Mouse (Mus musculus) kidney, adult 8-10 months (tissue): Measurements from ENCODE around the gene Grm1.

Experiments used
- DNase-seq, 2 experiments: peaks; one replicate each; pipeline ENCODE4 v3.0.0; 2022

Grm1 gene

DNA sequence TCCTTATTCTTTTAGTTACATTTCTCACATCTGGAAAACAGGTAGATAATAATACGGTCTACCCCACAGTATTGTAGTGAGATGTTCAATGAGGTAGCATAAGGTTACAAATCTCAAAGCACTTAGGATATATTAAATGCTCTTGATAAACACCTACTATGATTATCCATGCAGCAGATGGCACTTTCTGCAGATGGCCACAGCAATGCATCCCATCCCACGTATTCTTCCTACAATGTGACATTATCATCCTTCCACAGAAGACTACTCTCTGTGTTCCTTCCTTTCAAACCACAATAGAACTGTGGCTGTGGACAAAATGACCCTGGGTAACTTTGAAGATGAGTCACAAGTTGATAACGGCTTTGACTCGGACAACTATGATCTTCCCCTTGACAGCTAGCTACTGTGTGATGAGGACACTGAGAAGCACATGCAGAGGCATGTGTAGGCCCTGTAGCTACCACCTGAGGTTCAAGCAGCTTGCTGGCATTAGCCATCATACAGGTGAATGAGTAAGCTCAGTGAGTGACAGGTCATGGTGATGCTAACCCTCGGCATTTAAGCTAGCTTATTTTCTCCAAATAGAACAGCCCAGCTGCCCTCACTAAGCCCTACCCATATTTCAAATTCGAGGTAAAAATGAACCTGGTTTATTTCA is 117.5 kb downstream of the Grm1 start:
- DNase-seq: no peak

DNA sequence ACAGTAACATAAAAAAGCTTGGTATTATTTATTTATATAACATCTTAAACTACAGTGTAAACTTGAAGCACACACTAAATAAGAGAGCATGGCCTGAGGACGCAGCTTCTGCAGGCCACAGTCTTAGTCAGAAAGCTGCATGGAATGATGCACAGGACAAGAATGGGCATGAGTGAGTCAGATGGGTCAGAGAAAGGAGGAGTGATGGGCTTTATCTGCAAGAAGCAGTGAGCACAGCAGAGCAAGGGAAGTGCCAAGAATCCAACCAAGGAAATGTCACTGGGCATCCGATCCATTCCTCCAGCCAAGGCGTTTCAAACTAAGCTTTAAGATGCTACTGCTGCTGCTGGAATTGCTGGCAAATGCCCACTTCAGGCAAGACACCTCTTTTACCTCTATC is 131.6 kb downstream of the Grm1 start:
- DNase-seq: no peak

DNA sequence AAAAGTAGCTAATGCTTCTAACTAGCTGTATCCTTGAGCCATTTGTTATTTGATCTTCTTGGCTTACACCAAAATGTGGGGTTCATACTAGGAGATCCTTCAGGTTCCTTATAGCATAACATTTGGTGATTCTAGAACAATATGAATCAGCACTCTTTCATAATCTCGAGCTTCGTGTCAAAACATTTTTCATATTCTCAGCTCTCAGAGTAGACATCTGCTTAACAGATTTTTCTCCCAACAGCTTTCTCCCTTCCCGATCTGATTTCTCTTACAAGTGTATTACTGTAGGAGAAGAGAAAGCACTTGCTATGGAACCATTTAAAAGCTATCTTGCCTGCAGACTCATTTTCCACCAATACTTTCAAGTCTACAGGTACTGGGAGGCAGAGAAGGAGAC is 133.0 kb downstream of the Grm1 start:
- no peak for DNase-seq

DNA sequence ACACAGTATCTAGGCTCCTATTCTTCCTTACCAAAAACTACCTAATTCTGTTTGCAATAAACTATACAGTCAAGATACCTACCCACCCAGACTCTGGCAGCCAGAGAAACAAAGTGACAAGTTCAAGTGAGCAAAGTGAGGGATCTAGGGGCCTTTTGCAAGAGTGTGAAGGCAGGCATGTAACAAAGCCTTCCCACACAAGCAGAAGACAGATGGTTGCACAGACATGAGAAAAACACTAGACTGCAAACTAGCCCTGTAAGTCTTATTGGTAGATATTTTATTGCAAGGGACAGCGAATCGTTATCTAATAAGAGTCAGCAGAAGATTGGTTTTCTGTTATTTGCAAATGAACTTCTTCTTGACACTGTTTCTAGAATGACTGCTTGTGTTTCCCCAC is 134.6 kb downstream of the Grm1 start:
- no peak for DNase-seq

DNA sequence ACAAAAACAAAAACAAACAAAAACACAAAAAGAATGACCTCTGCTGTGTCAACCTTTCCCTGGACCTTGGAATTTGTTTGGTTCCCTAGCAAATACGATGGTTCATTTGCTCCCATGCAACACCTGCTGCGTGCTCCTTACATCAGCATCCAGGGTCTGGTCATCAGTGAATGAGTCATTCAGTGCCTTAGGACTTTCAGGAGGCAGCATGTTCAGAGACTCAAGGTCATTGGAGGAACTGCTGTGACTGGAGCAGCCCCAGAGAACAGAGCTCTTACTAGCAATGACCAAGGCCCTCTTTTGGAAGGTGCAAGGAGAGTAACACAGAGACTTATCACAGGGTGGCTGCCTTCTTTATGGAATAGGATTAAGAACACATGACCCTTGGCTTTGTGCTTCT is 138.2 kb downstream of the Grm1 start:
- no peak for DNase-seq

DNA sequence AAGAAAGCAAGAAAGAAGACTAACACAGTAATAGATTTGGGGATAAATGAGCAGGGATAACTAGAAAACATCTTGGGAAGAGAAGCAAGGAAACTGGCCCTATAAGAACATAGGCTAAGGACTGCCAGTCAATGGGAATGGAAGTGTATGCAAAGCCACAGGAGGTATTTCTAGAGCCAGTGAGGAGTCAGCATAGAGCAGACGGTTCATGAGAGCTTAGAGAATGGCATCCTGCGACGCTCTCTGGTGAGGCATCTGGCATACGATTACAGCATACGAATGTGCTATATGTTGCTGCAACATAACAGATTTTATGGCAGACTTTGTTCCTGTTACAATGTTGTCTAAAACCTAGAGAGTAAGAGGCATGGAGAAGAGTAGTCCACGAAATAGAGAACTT is 139.9 kb downstream of the Grm1 start:
- DNase-seq: no peak

DNA sequence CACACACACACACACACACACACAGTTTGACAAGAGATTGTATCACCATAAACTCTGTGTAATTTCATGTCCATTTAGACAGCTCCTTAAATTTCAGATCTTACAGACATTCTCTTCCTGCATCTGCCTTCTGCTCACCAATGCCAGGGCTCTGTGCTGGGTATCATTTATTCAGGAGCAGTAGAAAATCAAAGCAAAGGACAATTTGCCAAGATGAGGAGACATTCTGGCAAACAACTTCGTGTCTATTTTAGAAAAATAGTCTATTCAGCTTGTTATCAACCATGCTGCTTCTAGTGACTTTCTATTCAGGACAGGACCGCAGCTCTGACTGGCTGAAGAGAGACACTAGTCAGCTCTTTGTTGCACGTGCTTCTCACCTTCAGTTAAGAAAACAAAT is 146.3 kb downstream of the Grm1 start:
- DNase-seq: no peak

DNA sequence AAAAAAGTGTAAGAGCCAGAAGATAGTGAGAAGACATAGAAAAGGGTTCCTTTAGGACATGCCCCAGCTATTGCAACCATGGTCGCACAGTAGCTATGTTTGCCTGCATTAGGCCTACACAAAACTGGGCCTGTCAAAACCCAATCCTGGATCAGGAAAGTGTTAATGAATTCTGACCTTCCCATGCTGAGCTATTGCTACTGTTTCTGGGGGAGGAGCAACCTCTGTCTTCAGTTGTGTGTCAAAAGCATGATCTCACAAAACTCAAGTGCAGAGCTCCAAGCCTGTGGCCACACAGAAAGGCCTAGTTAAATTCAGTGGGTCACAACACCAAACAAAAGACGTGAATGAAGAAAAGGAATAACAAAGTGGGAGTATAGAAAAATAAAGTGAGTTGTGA is 152.5 kb downstream of the Grm1 start:
- DNase-seq: no peak

DNA sequence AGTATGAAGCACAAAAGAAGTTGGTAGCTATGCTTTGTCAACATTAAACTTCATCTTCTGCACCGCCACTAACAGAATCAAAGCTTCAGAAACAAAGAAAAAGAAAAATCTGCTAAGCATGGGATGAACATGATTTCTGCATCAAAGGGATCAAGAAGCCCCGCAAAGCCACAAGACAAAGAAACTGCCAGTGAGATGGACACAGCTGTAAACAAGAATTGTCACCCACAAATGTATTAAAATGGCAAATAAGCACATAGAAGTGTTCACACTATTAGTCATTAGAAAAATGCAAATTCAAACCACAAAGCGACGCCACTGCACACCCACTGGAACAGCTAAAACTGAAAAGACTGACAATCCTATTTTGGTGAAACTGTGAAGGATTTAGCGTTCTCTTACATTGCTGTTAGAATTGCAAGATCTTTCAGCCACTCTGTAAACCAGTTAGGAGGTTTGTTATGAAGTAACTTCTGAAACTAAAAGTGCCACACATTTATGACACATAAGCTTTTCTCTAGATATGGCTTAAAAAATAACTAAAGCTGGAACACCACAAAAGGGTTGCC is 153.3 kb downstream of the Grm1 start:
- no peak for DNase-seq

DNA sequence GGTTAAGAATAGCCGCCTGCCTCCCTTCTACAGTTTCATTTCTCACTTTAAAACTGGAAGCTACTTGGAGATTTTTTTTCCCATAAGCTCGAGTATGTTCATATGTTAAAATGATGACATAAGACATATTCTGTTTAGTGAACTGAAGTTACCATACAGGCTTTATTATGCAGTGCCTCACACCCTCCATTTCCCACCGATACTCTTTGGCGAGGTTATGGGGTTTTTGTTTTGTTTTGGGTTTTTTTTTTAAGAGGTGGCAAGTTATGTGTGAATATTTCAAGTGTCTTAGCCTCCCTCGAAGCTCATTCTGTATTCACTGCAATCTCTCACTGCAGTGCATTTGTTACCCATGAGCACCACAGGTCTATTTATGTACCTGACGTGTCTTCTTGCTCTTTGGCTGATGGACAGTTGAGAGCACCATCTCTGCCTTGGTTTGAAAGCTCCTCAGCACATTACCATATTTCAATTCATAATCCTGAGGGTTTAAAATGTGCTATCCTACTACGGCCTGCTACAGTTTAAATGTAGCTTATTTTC is 164.2 kb downstream of the Grm1 start:
- DNase-seq: no peak

DNA sequence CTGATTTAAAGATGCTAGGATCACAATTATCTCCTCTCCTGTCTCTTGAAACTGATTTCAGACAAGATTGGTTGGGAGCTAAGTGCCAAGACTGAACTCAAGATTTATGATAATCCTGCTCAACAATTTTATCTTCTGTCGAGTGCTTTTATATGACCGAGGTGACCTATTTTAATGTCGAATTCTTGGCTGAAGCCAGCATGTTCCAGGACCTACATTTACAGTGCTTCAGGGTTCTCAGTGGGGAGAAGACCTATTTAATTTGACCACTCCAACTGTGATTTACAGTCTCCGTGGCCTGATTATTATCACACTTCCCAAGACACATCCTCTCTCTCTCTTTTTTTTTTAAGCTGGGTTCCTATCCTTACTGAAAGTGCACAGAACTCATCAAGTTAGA is 168.5 kb downstream of the Grm1 start:
- DNase-seq: no peak

DNA sequence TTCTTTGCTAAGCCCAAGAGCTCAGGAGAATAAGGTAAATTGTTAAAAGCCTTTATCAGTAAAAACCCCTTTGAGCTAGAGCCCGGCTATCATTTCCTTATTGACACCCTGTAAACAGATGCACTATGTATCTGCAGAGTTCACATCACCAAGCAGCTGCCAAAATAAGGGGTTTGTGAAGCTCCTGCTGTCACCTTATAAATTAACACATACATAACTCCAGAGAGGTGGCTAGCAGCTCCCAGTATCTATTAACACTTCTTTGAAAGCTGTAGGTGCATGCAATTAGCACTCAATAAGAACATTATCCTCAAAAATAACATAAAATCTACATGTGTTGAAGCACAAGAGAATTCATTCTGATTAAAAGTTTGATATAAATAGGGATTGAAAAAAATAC is 191.9 kb downstream of the Grm1 start:
- no peak for DNase-seq

DNA sequence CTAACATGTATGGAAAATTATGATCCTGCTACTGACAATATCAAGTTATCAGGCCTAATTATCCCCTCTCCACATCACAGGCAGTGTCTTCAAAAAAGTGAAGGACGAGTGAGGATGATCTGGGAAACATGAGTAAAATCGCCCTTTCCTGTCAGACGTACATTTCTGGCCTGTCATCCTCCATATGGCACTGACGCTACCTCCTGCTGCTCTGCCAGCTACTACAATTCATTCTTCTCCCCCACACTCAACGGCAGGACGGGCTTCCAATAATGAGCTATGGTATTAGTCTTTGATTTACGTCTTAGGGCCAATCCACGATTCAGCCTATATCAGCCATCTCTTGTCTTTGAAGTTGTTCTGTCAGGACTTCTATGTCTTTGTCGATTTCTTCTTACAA is 193.6 kb downstream of the Grm1 start:
- DNase-seq: no peak

DNA sequence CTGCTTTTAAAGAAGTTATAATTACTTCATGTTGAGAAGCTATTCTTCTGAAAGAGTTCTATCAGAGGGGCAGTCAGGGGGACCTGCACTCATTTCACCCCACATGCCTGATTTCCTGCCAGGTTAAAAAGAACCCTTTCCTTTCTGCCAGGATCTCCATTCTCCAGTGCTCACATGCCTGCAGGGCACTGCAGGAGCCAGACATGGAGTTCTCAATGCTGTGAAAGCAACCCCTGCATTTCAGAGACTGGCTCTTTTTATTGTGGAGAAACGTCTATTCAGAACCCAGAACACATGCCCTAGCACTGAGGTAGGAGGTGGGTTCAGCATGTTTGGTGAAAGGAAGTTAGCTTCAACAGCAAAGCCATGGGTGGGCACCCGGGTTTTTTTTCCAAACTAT is 197.2 kb downstream of the Grm1 start:
- no peak for DNase-seq

DNA sequence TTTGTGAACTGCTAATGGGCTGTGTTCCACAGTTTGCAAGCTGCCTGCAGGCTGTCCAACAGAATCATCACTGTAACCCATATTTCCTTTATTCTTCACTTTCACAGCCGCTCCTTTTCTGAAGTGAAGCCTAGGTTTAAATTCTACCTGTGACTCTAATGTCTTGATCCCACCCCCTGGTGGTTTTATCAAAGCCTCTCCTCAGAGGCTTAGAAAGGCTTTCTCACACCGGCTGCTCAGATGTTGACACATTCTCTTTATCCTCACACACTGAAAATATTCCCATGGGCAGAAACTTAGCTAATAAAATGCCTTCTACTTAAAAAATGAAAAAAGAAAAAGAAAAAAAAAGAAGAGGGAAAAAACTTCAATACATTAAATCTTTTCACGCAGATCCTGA is 210.0 kb downstream of the Grm1 start:
- no peak for DNase-seq

DNA sequence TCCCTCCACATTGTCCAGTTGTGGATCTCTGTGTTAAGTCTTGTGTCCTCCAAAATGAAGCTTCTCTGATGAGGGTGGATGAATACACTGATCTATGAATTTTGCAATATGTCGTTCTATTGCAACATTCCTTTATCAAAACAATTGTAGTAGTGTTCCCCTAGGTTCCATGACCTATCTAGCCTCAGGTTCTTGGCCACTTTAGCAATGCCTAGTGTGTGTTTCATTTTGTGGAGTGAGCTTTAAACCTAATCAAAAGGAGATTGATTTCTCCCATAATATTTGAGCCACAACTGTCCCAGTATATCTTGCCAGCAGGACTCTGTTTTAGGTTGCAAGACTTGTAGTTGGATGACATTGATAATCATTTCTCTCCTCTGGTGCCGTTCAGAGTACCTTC is 211.9 kb downstream of the Grm1 start:
- DNase-seq: no peak

DNA sequence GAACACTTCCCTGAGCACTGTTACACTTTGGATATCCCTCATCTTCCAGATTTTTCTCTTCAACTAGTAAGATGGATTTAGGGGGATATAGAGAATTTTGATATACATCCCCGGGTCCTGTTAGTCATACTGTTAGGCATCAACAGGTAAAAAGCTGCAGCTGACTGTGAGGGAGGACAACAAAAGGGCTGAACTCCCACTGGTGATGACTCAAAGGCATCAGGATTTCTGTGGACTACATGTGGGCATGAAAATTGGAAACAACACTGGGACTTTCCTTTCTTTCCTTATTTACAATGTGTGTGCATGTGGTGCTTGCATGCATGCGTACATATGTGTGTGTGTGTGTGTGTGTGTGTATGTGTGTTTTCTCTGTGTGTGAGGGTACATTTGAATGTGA is 215.9 kb downstream of the Grm1 start:
- no peak for DNase-seq

DNA sequence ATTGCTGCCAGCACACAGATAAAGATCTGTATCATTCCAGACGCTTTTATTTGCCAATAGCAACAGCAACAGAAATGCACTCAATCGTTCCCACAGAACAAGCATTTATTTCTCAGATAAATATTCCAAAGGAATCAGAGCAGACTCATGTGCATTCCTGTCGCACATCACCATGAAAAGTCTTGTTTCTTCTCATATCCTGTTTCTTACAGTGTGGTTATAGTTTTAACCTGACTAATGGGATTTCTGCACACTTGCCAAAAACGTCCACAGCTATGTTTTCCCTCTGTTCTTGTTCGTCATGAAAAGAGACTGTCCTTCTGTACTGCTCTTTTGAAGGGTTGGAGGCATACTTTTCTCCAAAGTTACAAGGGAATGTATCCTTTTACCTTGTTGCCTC is 217.4 kb downstream of the Grm1 start:
- no peak for DNase-seq

DNA sequence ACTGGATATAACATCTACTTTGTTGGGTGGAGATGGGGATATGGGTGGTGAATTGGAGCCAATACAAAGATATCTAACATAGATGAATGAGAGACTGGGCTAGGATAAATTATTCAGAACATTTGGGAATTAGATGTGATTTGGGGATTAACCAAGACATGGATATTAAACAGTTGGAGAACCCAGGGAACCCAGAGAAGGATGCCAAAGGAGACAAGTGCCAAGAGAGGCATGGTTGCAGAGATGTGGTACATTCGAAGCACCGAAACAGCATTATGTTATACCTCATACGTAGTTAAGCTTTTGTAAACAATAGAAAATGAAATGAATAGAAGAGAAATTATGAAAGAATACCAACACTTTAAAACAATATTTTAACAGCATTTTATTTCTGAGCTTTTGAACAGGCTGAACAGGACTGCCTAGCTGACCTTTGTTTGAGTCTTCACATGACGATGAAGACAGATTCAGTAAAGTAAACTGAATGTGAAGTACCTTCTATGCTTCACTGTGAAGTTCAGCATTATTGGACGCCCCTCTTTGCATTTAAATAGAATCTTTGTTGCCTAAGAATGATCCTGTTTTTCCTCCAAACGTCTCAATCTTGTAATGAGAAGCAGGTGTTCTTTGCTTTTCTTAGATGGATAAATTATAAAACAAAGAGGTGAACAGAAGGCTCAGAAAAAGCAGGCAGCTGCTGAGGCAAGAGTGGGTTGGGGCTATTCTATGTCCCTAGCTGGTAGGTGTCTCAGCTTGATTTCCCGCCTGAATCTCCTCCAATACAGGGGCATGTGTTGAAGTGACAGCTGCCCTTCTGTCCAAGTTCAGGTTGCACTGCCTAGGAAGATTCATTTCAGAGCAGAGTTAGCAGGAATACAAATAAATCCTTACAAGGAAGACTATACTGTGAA is 234.5 kb downstream of the Grm1 start:
- DNase-seq: no peak

DNA sequence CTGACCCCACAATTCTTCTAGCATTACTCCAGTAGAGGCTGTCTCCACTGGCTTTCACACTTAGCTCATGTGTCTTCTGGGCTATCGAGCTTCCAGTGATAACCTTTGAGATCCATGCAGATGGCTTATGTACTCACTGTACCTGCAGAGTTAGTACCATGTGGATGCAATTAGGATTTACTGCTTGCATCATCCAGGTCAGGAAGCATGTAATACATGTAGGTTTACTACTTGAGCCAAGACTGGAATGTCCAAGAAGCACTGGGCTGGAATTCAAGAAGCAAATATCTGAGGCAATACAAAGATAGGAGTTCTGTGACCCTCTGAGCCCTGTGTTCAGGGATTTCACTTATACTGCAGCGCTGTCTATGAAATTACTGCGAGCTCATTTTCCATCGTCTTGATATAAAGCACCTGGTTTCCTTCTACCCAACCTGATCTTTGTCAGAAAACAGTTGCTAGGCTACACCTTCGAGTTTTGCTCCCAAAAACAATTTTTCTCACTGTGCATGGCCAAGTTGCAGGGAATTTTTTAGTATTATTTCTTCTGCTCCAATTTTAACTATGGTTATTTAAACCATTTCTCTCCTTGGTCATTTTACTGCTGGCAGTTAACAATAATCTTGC is 237.0 kb downstream of the Grm1 start:
- DNase-seq: no peak

DNA sequence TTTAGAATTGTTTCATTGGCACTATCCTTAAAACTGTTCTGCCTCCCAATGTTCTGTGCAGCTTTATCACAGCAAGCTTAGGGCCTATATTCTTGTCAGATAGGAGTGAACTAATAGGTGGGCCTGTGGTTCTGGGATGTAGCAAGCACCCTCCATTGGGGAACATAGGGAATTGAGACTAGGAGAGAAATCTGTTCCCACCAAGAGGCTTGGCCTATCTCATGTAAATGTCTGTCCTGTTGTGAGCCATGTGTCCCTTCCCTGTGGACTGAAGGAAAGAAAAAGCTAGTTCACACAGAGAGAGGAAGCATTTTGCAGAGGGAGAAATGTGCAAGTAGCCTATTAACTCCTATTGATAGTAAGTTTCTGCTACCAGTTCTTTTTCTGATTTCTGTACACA is 246.8 kb downstream of the Grm1 start:
- DNase-seq: no peak

DNA sequence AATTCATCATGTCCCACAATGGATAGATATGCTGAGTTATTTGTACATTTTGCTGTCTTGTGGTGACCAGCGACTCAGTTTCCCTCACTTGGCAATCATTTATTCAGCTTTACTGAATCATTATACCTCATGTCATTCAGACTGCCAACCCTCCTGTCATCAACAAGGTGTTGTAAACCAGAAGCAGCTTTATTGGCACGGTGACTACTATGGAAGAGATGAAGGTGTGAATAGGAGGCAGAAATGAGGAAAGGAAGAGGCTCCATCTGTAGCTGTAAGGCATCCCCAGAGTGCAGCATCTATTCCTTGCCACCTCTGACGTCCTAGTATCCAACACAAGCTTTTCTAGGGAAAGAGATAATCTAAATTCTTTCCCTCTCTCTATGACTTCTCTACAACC is 247.3 kb downstream of the Grm1 start:
- DNase-seq: no peak

DNA sequence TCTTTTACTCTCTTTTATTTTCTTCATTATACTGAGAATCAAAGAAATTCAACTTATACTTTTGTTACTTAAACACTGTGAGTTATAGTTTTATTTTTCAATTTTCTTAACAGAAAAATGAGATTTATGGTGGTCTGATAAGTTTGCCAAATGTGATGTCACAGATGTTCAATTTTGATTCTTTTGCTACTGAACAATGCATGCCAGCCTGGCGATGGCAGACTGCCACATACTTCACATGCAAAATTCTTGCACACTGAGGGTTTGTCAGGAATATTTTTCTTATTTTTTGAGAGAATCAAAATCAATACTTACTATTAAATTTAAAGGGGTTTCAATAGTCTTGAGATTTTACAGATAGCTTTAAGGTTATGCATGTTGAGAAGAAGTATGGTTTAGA is 251.0 kb downstream of the Grm1 start:
- DNase-seq: no peak

DNA sequence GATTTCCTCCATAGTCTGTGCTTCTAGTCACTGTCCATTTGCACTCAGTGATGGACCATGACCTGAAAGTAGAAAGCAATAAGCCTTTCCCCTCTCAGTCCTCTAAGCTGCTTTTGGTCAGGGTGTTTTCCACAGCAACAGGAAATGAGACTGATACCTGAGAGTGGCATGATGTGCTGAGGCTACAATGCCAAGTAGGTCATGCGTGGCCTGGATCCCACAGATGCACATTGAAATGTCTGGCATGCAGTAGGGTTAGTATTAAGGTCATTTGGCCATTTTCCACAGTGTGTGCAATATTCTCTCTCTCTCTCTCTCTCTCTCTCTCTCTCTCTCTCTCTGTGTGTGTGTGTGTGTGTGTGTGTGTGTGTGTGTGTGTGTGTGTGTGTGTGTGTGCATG is 254.8 kb downstream of the Grm1 start:
- no peak for DNase-seq
